Mouse (Mus musculus) heart, postnatal 0 days (tissue): Measurements from ENCODE around the gene Aldh3b1.

Source experiments
- CTCF ChIP-seq: IDR thresholded peaks from 2 replicates; pipeline ENCODE4 v1.5.1; 2016; ENCODE audit warnings: antibody characterized with exemption, control low read depth, low read depth
- EP300 ChIP-seq: IDR thresholded peaks from 2 replicates; pipeline ENCODE4 v1.6.1; 2016; ENCODE audit warnings: antibody characterized with exemption, low read depth

DNA sequence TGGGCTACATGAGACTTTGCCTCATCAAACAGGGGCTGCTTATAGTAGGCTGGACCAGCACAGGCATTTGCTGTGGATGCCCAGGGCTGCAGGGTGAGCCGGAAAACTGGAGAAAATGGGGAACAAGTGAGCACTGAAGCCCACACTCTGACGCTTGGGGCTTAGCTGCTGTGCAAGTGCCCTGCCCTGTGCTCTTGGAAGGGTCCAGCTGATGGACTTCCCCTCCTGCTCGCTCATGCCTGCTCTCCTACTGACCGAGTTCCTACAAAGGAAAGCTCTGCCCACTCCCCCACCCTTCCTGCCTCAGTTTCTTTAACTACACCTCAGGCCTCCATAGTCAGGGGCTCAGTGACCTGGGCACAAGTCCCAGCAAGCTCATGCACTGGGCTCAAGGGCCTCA is 1.6 kb downstream of the Aldh3b1 start:
- TF ChIP-seq CTCF (no peak), EP300 (no peak)
